Mouse (Mus musculus): ENCODE results near the gene Ms4a10. TPM values are rescaled to one million over a fixed set of nuclear protein-coding genes. Genes with fewer than 3 reads are reported as not detected.
A peak's percentile ranks its signal among the peaks of the same experiment; 100 is the strongest.

The Ms4a10 gene
- polyA plus RNA-seq, 1 experiment from 2014 or later, result not detected

- no peaks in the 10 kb centered on the region for H3K36me3 ChIP-seq
- 50% methylated on average over 5 of the region's 5 CpGs for WGBS (ENCODE audit: insufficient replicate concordance)
- no peak overlapping the region for H3K4me3 ChIP-seq
- ATAC-seq, result no peak
- H3K4me2 ChIP-seq, result peak overlapping the region; percentile 47
- H3K27me3 ChIP-seq (replicated peaks), result 0 out of 2 replicates have a peak, but pooled peaks cover 6% of the 10 kb centered on the region
- H3K27ac ChIP-seq, result no peak overlapping the region
- no peaks in the 10 kb centered on the region for H3K9me3 ChIP-seq (replicated peaks)
- no peak overlapping the region for H3K9ac ChIP-seq
- peaks cover 8% of the 10 kb centered on the region for H3K4me1 ChIP-seq
Measured at GRCm38 (mm10) chr19:10980210-10980609, 5.7 kb upstream of the Ms4a10 start.

GRCm38 (mm10) chr19:10979184-10980168 lies 5.0 kb upstream of the Ms4a10 start:
- Histone ChIP-seq H3K4me1 (peaks cover 8% of the 10 kb centered on the region), H3K4me3 (no peak overlapping the region), H3K36me3 (no peaks in the 10 kb centered on the region), H3K9me3 (replicated peaks) (no peaks in the 10 kb centered on the region), H3K27ac (no peak overlapping the region), H3K27me3 (replicated peaks) (0 out of 2 replicates have a peak, but pooled peaks cover 6% of the 10 kb centered on the region), H3K4me2 (peak overlapping the region; percentile 47), H3K9ac (no peak overlapping the region)
- ATAC-seq, result peak; percentile 52
- 7% methylated on average over 18 of the region's 18 CpGs for WGBS (ENCODE audit: insufficient replicate concordance)

- no peak for ATAC-seq
- peaks cover 8% of the 10 kb centered on the region for H3K4me1 ChIP-seq
- no peaks in the 10 kb centered on the region for H3K36me3 ChIP-seq
- no peak overlapping the region for H3K4me3 ChIP-seq
- no peak overlapping the region for H3K4me2 ChIP-seq
- no peaks in the 10 kb centered on the region for H3K27me3 ChIP-seq (replicated peaks)
- H3K9ac ChIP-seq, result no peak overlapping the region
- H3K27ac ChIP-seq, result no peak overlapping the region
- 35% methylated on average over 4 of the region's 4 CpGs for WGBS (ENCODE audit: insufficient replicate concordance)
- H3K9me3 ChIP-seq (replicated peaks), result no peaks in the 10 kb centered on the region
Measured at GRCm38 (mm10) chr19:10976318-10976717, 1.8 kb upstream of the Ms4a10 start.

GRCm38 (mm10) chr19:10975187-10975586 lies 717 bp upstream of the Ms4a10 start:
- WGBS (ENCODE audit: insufficient replicate concordance), result 61% methylated on average over 2 of the region's 2 CpGs
- Histone ChIP-seq H3K27me3 (replicated peaks) (no peaks in the 10 kb centered on the region), H3K4me1 (peaks cover 8% of the 10 kb centered on the region), H3K27ac (no peak overlapping the region), H3K4me2 (no peak overlapping the region), H3K9me3 (replicated peaks) (no peaks in the 10 kb centered on the region), H3K36me3 (no peaks in the 10 kb centered on the region), H3K9ac (no peak overlapping the region), H3K4me3 (no peak overlapping the region)
- ATAC-seq, result no peak

- H3K27ac ChIP-seq, result no peak overlapping the region
- H3K4me1 ChIP-seq, result no peaks in the 10 kb centered on the region
- no peaks in the 10 kb centered on the region for H3K9me3 ChIP-seq (replicated peaks)
- H3K9ac ChIP-seq, result no peak overlapping the region
- H3K27me3 ChIP-seq (replicated peaks), result 0 out of 2 replicates have a peak, but pooled peaks cover 3% of the 10 kb centered on the region
- no peak for ATAC-seq
- H3K4me3 ChIP-seq, result no peak overlapping the region
- H3K36me3 ChIP-seq, result no peaks in the 10 kb centered on the region
- WGBS (ENCODE audit: insufficient replicate concordance), result 45% methylated on average over 2 of the region's 2 CpGs
- no peak overlapping the region for H3K4me2 ChIP-seq
Measured at GRCm38 (mm10) chr19:10973187-10973586, 1.3 kb downstream of the Ms4a10 start.

GRCm38 (mm10) chr19:10972660-10973059 lies 1.8 kb downstream of the Ms4a10 start:
- Histone ChIP-seq H3K9ac (no peak overlapping the region), H3K36me3 (no peaks in the 10 kb centered on the region), H3K4me2 (no peak overlapping the region), H3K9me3 (replicated peaks) (no peaks in the 10 kb centered on the region), H3K27ac (no peak overlapping the region), H3K4me3 (no peak overlapping the region), H3K4me1 (no peaks in the 10 kb centered on the region), H3K27me3 (replicated peaks) (0 out of 2 replicates have a peak, but pooled peaks cover 8% of the 10 kb centered on the region)
- no peak for ATAC-seq
- 73% methylated on average over 3 of the region's 3 CpGs for WGBS (ENCODE audit: insufficient replicate concordance)

GRCm38 (mm10) chr19:10970457-10970856 lies 4.0 kb downstream of the Ms4a10 start:
- WGBS (ENCODE audit: insufficient replicate concordance), result 20% methylated on average over 3 of the region's 3 CpGs

GRCm38 (mm10) chr19:10968578-10968977 lies 5.9 kb downstream of the Ms4a10 start:
- no peak for ATAC-seq
- Histone ChIP-seq H3K27ac (no peak overlapping the region), H3K27me3 (replicated peaks) (peaks cover 8% of the 10 kb centered on the region), H3K4me2 (no peak overlapping the region), H3K9me3 (replicated peaks) (no peaks in the 10 kb centered on the region), H3K36me3 (no peaks in the 10 kb centered on the region), H3K4me1 (no peaks in the 10 kb centered on the region), H3K4me3 (no peak overlapping the region), H3K9ac (no peak overlapping the region)
- 78% methylated on average over 7 of the region's 7 CpGs for WGBS (ENCODE audit: insufficient replicate concordance)

More at GRCm38 (mm10) chr19:10970457-10970856, 4.0 kb downstream of the Ms4a10 start:
- no peak overlapping the region for H3K9ac ChIP-seq
- H3K27ac ChIP-seq, result no peak overlapping the region
- no peak for ATAC-seq
- H3K4me2 ChIP-seq, result no peak overlapping the region
- H3K36me3 ChIP-seq, result no peaks in the 10 kb centered on the region
- no peak overlapping the region for H3K4me3 ChIP-seq
- no peaks in the 10 kb centered on the region for H3K9me3 ChIP-seq (replicated peaks)
- H3K4me1 ChIP-seq, result no peaks in the 10 kb centered on the region
- H3K27me3 ChIP-seq (replicated peaks), result 0 out of 2 replicates have a peak, but pooled peaks cover 8% of the 10 kb centered on the region

- H3K9ac ChIP-seq, result no peak overlapping the region
- H3K27ac ChIP-seq, result no peak overlapping the region
- no peak for ATAC-seq
- peaks cover 15% of the 10 kb centered on the region for H3K27me3 ChIP-seq (replicated peaks)
- H3K9me3 ChIP-seq (replicated peaks), result no peaks in the 10 kb centered on the region
- no peaks in the 10 kb centered on the region for H3K4me1 ChIP-seq
- no peaks in the 10 kb centered on the region for H3K36me3 ChIP-seq
- 62% methylated on average over 7 of the region's 7 CpGs for WGBS (ENCODE audit: insufficient replicate concordance)
- H3K4me2 ChIP-seq, result no peak overlapping the region
- no peak overlapping the region for H3K4me3 ChIP-seq
Measured at GRCm38 (mm10) chr19:10965721-10966120, 8.7 kb downstream of the Ms4a10 start.

- no peaks in the 10 kb centered on the region for H3K36me3 ChIP-seq
- H3K27me3 ChIP-seq (replicated peaks), result peaks cover 34% of the 10 kb centered on the region
- H3K9ac ChIP-seq, result no peak overlapping the region
- H3K4me1 ChIP-seq, result no peaks in the 10 kb centered on the region
- H3K4me2 ChIP-seq, result no peak overlapping the region
- 36% methylated on average over 12 of the region's 12 CpGs for WGBS (ENCODE audit: insufficient replicate concordance)
- H3K9me3 ChIP-seq (replicated peaks), result no peaks in the 10 kb centered on the region
- no peak overlapping the region for H3K4me3 ChIP-seq
- H3K27ac ChIP-seq, result no peak overlapping the region
- no peak for ATAC-seq
Measured at GRCm38 (mm10) chr19:10959978-10960346, 14.5 kb downstream of the Ms4a10 start.

- no peak overlapping the region for H3K4me2 ChIP-seq
- H3K9me3 ChIP-seq (replicated peaks), result no peaks in the 10 kb centered on the region
- no peaks in the 10 kb centered on the region for H3K4me1 ChIP-seq
- 24% methylated on average over 11 of the region's 11 CpGs for whole genome bisulfite sequencing (ENCODE audit: insufficient replicate concordance)
- ATAC-seq, result no peak
- H3K4me3 ChIP-seq, result no peak overlapping the region
- no peak overlapping the region for H3K27ac ChIP-seq
- H3K36me3 ChIP-seq, result no peaks in the 10 kb centered on the region
- H3K27me3 ChIP-seq (replicated peaks), result peaks cover 34% of the 10 kb centered on the region
- H3K9ac ChIP-seq, result no peak overlapping the region
Measured at GRCm38 (mm10) chr19:10959085-10959977, 15.1 kb downstream of the Ms4a10 start.

All from liver, embryonic 12.5 days (tissue).